Mouse (Mus musculus) stomach, postnatal 0 days (tissue): ENCODE results near the gene Tmem44.

Source experiments
- CTCF ChIP-seq: IDR thresholded peaks from 2 replicates; pipeline ENCODE4 v1.5.1; 2016; ENCODE audit warnings: antibody characterized with exemption, low read depth, mild to moderate bottlenecking, moderate library complexity
- EP300 ChIP-seq: optimal IDR thresholded peaks from 2 replicates; pipeline ENCODE3; 2016; ENCODE audit warnings: antibody characterized with exemption

DNA sequence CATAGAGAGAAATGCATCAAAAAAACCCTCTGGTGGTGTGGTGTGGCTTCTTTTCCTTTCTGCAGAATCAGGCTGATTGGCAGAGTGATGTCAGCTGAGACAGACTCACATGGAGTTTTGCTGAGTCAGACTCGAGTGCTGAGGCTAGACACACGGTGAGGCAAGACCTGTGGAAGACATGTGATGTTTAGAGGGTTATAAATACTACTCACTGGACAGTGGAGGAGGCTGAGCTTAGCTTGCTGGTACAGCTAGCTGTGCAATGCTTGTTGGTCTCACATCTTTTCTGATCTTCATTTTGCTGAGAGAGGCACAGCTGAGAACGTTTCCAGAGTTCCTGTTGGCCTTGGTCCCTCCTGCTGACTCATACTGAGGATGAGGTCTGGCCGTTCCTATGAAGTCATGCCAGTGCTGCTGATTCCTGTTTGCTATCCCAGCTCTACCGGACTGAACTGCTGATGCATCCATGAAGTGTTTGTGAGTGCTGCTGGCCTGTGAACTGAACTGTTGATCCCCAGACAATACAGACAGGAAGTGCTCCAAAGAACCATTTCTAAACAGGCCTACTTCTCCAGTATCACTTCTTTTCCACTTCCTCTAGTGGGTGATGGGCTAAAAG lies 84.9 kb downstream of the Tmem44 start:
- no peak for TF ChIP-seq CTCF
- TF ChIP-seq EP300 = no peak
